Mouse (Mus musculus): Measurements from ENCODE around the gene Crlf1.

GRCm38 (mm10) chr8:70471856-70472255, 21.1 kb upstream of the Crlf1 start:
- TF ChIP-seq TAL1 (IDR thresholded peaks at IDR 0.05; ENCODE audit: low read length): no peak
- no peak for TF ChIP-seq E2F4 (IDR thresholded peaks at IDR 0.05; ENCODE audit: borderline replicate concordance, low read depth, low read length)
- TF ChIP-seq POLR2A (IDR thresholded peaks at IDR 0.05; ENCODE audit: control insufficient read depth in 1 of 2, insufficient read depth in 1 of 2, low read depth in 1 of 2, low read length in 2 of 2, poor library complexity in 1 of 2): no peak
- TF ChIP-seq NRF1 (IDR thresholded peaks at IDR 0.05; ENCODE audit: insufficient read depth, low read depth, low read length, poor library complexity, severe bottlenecking): no peak
- no peak for TF ChIP-seq ETS1 (IDR thresholded peaks at IDR 0.05; ENCODE audit: low read depth, low read length)
- no peak for TF ChIP-seq MYC (IDR thresholded peaks at IDR 0.05; ENCODE audit: low read depth, low read length)
- TF ChIP-seq MXI1 (IDR thresholded peaks at IDR 0.05; ENCODE audit: low read depth, low read length): no peak
- no peak for TF ChIP-seq KAT2A (conservative IDR thresholded peaks at IDR 0.05; ENCODE audit: low read depth, low read length)
- no peak for TF ChIP-seq CTCF (IDR thresholded peaks at IDR 0.05 in 2 of 3, conservative IDR thresholded peaks at IDR 0.05 in 1 of 3; ENCODE audit: control insufficient read depth in 1 of 3, insufficient read depth in 1 of 3, low read depth in 2 of 3, low read length in 3 of 3, poor library complexity in 1 of 3, severe bottlenecking in 1 of 3)
- no peak for TF ChIP-seq JUND (IDR thresholded peaks at IDR 0.05; ENCODE audit: low read depth, low read length)
- no peak for TF ChIP-seq GABPA (IDR thresholded peaks at IDR 0.05; ENCODE audit: low read depth, low read length)
- no peak for TF ChIP-seq UBTF (IDR thresholded peaks at IDR 0.05; ENCODE audit: borderline replicate concordance, insufficient read depth, low read depth, low read length)
- no peak for TF ChIP-seq RAD21 (IDR thresholded peaks at IDR 0.05; ENCODE audit: low read depth, low read length)
- no peak for TF ChIP-seq MAZ (IDR thresholded peaks at IDR 0.05; ENCODE audit: low read depth, low read length)

Data from MEL (cell line).